Mouse (Mus musculus): ENCODE measurements around the gene Bpifb1. TPM values are rescaled to one million over a fixed set of nuclear protein-coding genes. Genes with fewer than 3 reads are reported as not detected.
"Not testable (repeated sequence)": the region's sequence is repeated elsewhere in the genome, so short reads cannot be mapped to it uniquely, and the experiment has no call there.

The Bpifb1 gene
- polyA plus RNA-seq, 1 experiment, result not detected

- Histone ChIP-seq H3K27me3 (ENCODE audit: control insufficient read depth, insufficient read depth, low read length) (no peaks in the 10 kb centered on the region), H3K27ac (ENCODE audit: insufficient read depth, low read length) (no peak overlapping the region), H3K36me3 (ENCODE audit: control insufficient read depth, insufficient read depth, low read length) (no peaks in the 10 kb centered on the region), H3K4me1 (ENCODE audit: control insufficient read depth, insufficient read depth, insufficient read length) (no peaks in the 10 kb centered on the region), H3K4me3 (ENCODE audit: extremely low read depth, insufficient read depth, insufficient read length) (no peak overlapping the region)
- TF ChIP-seq POLR2A (IDR thresholded peaks at IDR 0.05; ENCODE audit: low read depth, low read length), result no peak
- TF ChIP-seq CTCF (IDR thresholded peaks at IDR 0.05; ENCODE audit: extremely low read depth, insufficient read depth, insufficient read length, insufficient replicate concordance), result no peak
- no peak for DNase-seq (ENCODE audit: low read depth in 1 of 2, low spot score in 2 of 2)
- WGBS, result 61% methylated on average over 3 of the region's 3 CpGs
These were observed 21.4 kb upstream of the Bpifb1 start for GRCm38 (mm10) chr2:154169172-154169571.

- no peak for DNase-seq (ENCODE audit: low read depth in 1 of 2, low spot score in 2 of 2)
- TF ChIP-seq CTCF (IDR thresholded peaks at IDR 0.05; ENCODE audit: extremely low read depth, insufficient read depth, insufficient read length, insufficient replicate concordance), result no peak
- no peak for TF ChIP-seq POLR2A (IDR thresholded peaks at IDR 0.05; ENCODE audit: low read depth, low read length)
- no peak overlapping the region for H3K4me3 ChIP-seq (ENCODE audit: extremely low read depth, insufficient read depth, insufficient read length)
- no peaks in the 10 kb centered on the region for H3K36me3 ChIP-seq (ENCODE audit: control insufficient read depth, insufficient read depth, low read length)
- H3K27ac ChIP-seq (ENCODE audit: insufficient read depth, low read length), result no peak overlapping the region
- no peaks in the 10 kb centered on the region for H3K27me3 ChIP-seq (ENCODE audit: control insufficient read depth, insufficient read depth, low read length)
- 67% methylated on average over 6 of the region's 6 CpGs for WGBS
- H3K4me1 ChIP-seq (ENCODE audit: control insufficient read depth, insufficient read depth, insufficient read length), result no peaks in the 10 kb centered on the region
These were observed 19.0 kb upstream of the Bpifb1 start for GRCm38 (mm10) chr2:154171621-154172020.

DNA sequence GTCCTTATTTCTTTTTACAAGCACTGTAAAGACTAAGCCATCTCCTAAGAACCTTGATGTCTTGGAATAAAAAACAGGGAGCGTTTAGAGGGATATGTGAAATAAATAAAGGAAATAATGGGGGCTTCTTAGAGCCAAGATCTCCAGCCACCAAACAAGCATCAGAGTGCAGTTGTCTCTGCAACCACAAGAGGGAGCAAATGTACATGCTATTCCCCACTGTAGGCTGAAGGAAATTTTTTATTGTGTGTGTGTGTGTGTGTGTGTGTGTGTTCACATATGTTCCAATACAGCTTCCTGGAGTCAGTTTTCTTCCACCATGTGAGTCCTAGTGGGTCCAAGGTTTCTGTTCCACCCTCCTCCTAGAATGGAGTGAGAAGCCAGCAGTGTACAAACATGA is 17.3 kb upstream of the Bpifb1 start:
- no peak overlapping the region for H3K4me3 ChIP-seq (ENCODE audit: extremely low read depth, insufficient read depth, insufficient read length)
- no peak for TF ChIP-seq POLR2A (IDR thresholded peaks at IDR 0.05; ENCODE audit: low read depth, low read length)
- peak; percentile 12; the same call in 1 of the 2 replicates for TF ChIP-seq CTCF (IDR thresholded peaks at IDR 0.05; ENCODE audit: extremely low read depth, insufficient read depth, insufficient read length, insufficient replicate concordance)
- H3K27me3 ChIP-seq (ENCODE audit: control insufficient read depth, insufficient read depth, low read length), result no peaks in the 10 kb centered on the region
- H3K27ac ChIP-seq (ENCODE audit: insufficient read depth, low read length), result no peak overlapping the region
- no peaks in the 10 kb centered on the region for H3K36me3 ChIP-seq (ENCODE audit: control insufficient read depth, insufficient read depth, low read length)
- 20% methylated on average over 1 of the region's 1 CpGs for WGBS
- DNase-seq (ENCODE audit: low read depth in 1 of 2, low spot score in 2 of 2), result no peak
- no peaks in the 10 kb centered on the region for H3K4me1 ChIP-seq (ENCODE audit: control insufficient read depth, insufficient read depth, insufficient read length)

DNA sequence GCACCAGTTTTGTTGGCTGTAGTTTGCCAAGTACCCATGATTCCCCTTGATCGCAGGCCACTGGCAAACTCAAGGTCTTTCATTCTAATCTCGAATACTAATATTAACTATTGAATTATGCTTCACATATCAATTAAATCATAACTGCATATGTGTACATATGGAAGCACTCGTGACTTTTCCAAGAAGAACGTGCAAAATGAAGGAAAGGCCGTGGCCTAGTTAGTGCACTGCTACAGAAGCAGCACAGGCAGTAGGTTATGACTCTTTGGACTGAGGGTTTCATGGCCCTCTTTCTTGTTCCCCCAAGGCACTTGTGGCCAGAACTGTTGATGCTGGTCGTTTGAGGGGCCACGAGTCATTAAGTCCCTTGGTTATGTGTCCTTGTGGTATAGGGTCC is 8.7 kb upstream of the Bpifb1 start:
- H3K27ac ChIP-seq (ENCODE audit: insufficient read depth, low read length); H3K4me1 ChIP-seq (ENCODE audit: control insufficient read depth, insufficient read depth, insufficient read length); H3K27me3 ChIP-seq (ENCODE audit: control insufficient read depth, insufficient read depth, low read length); H3K4me3 ChIP-seq (ENCODE audit: extremely low read depth, insufficient read depth, insufficient read length); H3K36me3 ChIP-seq (ENCODE audit: control insufficient read depth, insufficient read depth, low read length); DNase-seq (ENCODE audit: low read depth in 1 of 2, low spot score in 2 of 2): not testable (repeated sequence)
- 82% methylated on average over 7 of the region's 7 CpGs for WGBS

GRCm38 (mm10) chr2:154183061-154183460 is 7.6 kb upstream of the Bpifb1 start:
- H3K4me3 ChIP-seq (ENCODE audit: extremely low read depth, insufficient read depth, insufficient read length); H3K27ac ChIP-seq (ENCODE audit: insufficient read depth, low read length); H3K4me1 ChIP-seq (ENCODE audit: control insufficient read depth, insufficient read depth, insufficient read length); DNase-seq (ENCODE audit: low read depth in 1 of 2, low spot score in 2 of 2); H3K36me3 ChIP-seq (ENCODE audit: control insufficient read depth, insufficient read depth, low read length); H3K27me3 ChIP-seq (ENCODE audit: control insufficient read depth, insufficient read depth, low read length): not testable (repeated sequence)
- 82% methylated on average over 4 of the region's 4 CpGs for WGBS

GRCm38 (mm10) chr2:154185319-154185718 is 5.3 kb upstream of the Bpifb1 start:
- Histone ChIP-seq H3K36me3 (ENCODE audit: control insufficient read depth, insufficient read depth, low read length) (no peaks in the 10 kb centered on the region), H3K27ac (ENCODE audit: insufficient read depth, low read length) (no peak overlapping the region), H3K4me1 (ENCODE audit: control insufficient read depth, insufficient read depth, insufficient read length) (no peaks in the 10 kb centered on the region), H3K4me3 (ENCODE audit: extremely low read depth, insufficient read depth, insufficient read length) (no peak overlapping the region), H3K27me3 (ENCODE audit: control insufficient read depth, insufficient read depth, low read length) (no peaks in the 10 kb centered on the region)
- no peak for DNase-seq (ENCODE audit: low read depth in 1 of 2, low spot score in 2 of 2)
- TF ChIP-seq POLR2A (IDR thresholded peaks at IDR 0.05; ENCODE audit: low read depth, low read length) (no peak), CTCF (IDR thresholded peaks at IDR 0.05; ENCODE audit: extremely low read depth, insufficient read depth, insufficient read length, insufficient replicate concordance) (no peak)
- 91% methylated on average over 6 of the region's 6 CpGs for WGBS

- Histone ChIP-seq H3K4me1 (ENCODE audit: control insufficient read depth, insufficient read depth, insufficient read length) (no peaks in the 10 kb centered on the region), H3K27me3 (ENCODE audit: control insufficient read depth, insufficient read depth, low read length) (no peaks in the 10 kb centered on the region), H3K27ac (ENCODE audit: insufficient read depth, low read length) (no peak overlapping the region), H3K4me3 (ENCODE audit: extremely low read depth, insufficient read depth, insufficient read length) (no peak overlapping the region), H3K36me3 (ENCODE audit: control insufficient read depth, insufficient read depth, low read length) (no peaks in the 10 kb centered on the region)
- TF ChIP-seq CTCF (IDR thresholded peaks at IDR 0.05; ENCODE audit: extremely low read depth, insufficient read depth, insufficient read length, insufficient replicate concordance) (no peak), POLR2A (IDR thresholded peaks at IDR 0.05; ENCODE audit: low read depth, low read length) (no peak)
- DNase-seq (ENCODE audit: low read depth in 1 of 2, low spot score in 2 of 2), result no peak
- WGBS, result 60% methylated on average over 3 of the region's 3 CpGs
These were observed 4.9 kb upstream of the Bpifb1 start for GRCm38 (mm10) chr2:154185748-154186147.

Data from spleen, adult 2 months (tissue).